Mouse (Mus musculus) ovary, adult 10 weeks (tissue): ENCODE results near the gene Sat1. TPM values are rescaled to one million over a fixed set of nuclear protein-coding genes. Genes with fewer than 3 reads are reported as not detected.

Experiments
- polyA plus RNA-seq: library from polyadenylated mRNA; stranded (reverse); fragments of 350-450 nt; fragmentation: Illumina TruSeq; extraction: RNeasy Lipid Tissue Mini Kit (QIAGEN cat#74804); gene quantifications from one replicate; pipeline ENCODE4 v1.2.3, GENCODE M21; 2014

The Sat1 gene
- 180 TPM for polyA plus RNA-seq

DNA sequence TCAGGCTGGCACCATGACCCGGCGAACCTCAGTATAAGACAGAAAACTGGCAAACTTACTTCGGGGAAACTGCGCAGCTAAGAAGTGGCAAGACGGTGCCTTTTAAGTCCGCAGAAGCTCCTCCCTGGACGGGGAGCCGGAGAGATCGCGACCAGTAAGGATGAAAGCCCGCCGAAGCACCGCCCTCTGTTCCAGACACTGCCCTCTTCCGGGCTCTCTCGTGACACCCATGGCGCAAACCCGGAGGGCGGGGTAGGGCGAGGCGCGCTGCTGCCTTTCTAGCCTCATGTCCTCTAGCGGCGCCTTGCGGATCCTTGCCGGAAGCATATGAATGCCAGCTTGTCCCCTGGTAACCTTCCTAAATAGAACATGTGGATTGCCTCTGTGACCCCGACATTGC, at the start of gene Sat1:
Gene Sat1 (minus strand): TSS at position 179 of the 400 bp plus-strand sequence.

DNA sequence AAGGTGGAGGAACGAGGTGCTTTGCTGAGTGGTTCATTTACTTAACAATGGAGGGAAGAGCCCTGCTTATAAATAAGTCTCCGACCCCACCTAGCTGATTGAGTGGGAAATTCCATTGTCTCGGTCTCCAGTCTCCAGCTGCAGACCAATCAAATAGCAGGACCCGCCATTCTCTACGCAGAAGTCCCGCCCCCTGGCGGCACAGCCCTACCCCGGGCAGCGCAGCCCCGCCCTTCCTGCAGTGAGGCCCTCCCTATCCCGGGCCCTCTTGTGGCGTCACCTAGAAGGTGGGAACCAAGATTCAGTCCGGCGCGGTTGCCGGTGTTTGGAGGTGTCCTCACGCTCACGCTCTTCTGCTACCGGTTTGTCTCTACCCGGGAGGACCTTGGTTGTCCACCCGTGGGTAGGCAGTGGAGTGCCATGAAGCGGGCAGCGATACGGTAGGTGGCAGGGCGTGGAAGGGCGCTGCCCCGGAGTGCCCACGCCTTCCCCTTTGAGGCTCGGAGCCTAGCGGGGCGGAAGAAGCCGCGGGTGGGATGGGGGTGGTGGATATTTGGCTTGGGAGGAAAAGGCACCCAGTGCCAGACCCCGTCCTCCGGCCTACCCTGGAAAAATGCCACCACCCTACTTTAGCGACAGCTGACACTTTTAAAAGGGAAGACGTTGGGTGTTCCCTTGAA, 46.1 kb upstream of the Sat1 start, which contains the start of gene Acot9:
Gene Acot9 (plus strand): TSS at position 209 of the 680 bp plus-strand sequence.

Other genes starting within 250 kb of the Sat1 start
- not detected for gene Magea8, start 220.6 kb downstream of the Sat1 start, polyA plus RNA-seq
- not detected for gene Magea5, start 153.3 kb downstream of the Sat1 start, polyA plus RNA-seq
- not detected for gene Magea1, start 126.7 kb downstream of the Sat1 start, polyA plus RNA-seq
- gene Magea2, start 122.8 kb downstream of the Sat1 start, polyA plus RNA-seq = not detected
- gene Cldn34b2, start 88.0 kb downstream of the Sat1 start, polyA plus RNA-seq = 1.5 TPM
- gene Acot9, start 46.0 kb upstream of the Sat1 start, polyA plus RNA-seq = 78.3 TPM
- 234 TPM for gene Prdx4, start 124.3 kb upstream of the Sat1 start, polyA plus RNA-seq